Mouse (Mus musculus): Measurements from ENCODE around the gene Wdr37.

Gene Wdr37

DNA sequence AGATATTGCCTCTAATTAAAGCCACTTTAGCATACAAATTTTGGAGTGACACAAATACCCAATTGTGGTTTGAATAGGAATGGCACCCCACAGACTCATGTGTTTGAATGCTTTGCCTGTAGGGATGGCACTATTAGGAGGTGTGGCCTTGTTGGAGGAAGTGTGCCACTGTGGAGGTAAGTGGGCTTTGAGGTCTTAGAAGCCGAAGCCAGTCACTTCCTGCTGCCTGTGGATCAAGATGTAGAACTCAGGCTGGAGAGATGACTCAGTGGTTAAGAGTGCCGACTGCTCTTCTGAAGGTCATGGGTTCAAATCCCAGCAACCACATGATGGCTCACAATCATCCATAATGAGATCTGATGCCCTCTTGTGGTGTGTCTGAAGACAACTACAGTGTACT, 30.8 kb downstream of the Wdr37 start:
- DNase-seq (ENCODE audit: extremely low read depth, low read depth, low spot score), result no peak

DNA sequence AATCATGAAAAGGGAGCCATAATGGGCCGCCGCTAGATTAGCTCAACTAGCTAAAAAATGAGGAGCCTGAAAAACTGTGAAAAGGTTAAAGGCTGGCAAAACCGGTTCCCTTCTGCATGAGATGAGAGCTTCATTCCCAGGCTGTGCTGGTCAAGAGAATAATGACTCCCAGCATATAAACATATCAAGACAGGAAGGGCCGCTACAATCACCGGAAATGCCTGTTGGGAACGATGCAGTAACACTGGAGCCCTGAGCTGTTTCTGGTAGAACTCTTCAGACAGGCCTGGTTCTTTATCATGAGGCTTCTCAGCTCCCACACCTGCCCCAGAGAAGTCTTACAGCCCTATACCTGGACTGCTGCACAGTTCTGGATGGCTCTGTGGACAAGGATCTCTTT, 31.8 kb downstream of the Wdr37 start:
- DNase-seq (ENCODE audit: extremely low read depth, low read depth, low spot score), result no peak

DNA sequence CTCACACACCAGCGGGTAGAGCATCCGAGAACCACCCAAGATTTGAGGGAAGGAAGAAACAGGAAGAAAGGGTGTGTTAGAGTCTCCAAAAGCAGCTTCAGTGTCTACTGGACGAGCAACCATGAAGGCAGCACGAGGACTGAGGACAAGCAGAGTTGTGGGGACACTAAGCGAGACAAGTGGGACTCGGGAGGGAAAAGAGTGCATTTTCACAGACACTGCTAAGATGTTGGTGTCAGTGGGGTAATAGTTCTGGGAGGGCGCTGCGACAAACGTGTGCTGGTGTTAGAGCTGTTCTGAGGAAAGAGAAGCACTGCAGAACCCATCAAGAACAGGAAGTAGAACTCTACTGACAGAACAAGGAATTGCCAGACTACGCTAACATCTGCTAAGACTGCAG, 32.6 kb downstream of the Wdr37 start:
- DNase-seq (ENCODE audit: extremely low read depth, low read depth, low spot score), result no peak

DNA sequence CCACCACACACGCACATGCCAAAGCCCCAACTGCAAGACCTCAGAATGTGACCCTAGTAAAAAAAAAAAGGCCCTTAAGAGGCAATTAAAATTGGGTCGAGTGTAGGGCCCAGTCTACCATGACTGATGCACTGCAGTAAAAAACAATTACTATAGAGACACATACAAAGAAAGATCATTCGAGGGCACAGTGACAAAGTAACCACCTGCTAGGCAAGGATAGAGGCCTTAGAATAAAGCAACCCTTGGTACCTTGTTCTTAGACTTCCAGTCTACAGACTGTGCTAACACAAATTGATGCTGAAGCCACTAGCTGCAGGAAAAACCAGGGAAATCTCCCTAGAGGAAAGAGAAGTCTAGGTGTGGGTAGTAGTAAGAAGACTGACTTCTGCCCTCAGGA, 33.3 kb downstream of the Wdr37 start:
- no peak for DNase-seq (ENCODE audit: extremely low read depth, low read depth, low spot score)

DNA sequence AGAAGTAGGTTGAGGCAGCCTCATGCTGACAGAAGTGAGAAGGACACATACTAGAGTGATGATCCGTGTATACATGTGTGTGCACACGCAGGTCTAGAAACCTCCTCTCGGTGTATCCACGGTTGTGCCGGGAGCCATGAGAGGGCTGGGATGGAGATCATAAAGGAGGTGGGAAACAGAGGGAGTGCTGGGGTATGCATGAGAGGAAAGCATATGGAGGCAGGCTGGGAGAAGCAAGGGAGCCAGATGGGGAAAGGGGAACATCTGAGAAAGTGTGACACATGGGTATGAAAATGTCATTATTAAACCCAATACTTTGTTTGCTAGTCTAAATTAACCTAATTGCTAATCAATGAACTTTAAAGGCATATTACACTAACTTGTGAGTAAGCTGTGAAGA, 37.1 kb downstream of the Wdr37 start:
- no peak for DNase-seq (ENCODE audit: extremely low read depth, low read depth, low spot score)

GRCm38 (mm10) chr13:8831546-8832251, 40.0 kb downstream of the Wdr37 start:
- no peak for DNase-seq (ENCODE audit: extremely low read depth, low read depth, low spot score)

GRCm38 (mm10) chr13:8830696-8831095, 41.0 kb downstream of the Wdr37 start:
- no peak for DNase-seq (ENCODE audit: extremely low read depth, low read depth, low spot score)

GRCm38 (mm10) chr13:8829784-8830183, 41.9 kb downstream of the Wdr37 start:
- no peak for DNase-seq (ENCODE audit: extremely low read depth, low read depth, low spot score)

- DNase-seq (ENCODE audit: extremely low read depth, low read depth, low spot score), result no peak
These were observed 42.8 kb downstream of the Wdr37 start for GRCm38 (mm10) chr13:8828946-8829345.

DNA sequence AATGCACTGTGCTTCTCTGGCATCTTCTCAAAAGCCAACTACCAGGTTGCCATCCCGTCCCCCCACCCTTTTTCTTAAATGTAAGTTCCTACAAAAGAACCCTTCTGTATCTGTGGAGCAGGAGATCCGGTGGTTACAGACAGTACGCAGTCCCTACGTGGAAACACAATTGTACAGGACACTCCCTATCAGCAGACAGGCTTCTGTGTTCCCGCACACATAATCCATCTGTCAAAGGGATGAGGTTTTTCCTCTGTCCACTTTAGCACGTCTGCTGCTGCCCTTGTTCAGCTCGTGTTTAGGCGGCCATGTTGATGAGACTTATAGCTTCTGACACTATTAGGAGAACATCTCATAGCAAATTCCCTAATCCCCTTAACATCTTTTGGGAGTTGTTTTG, 48.2 kb downstream of the Wdr37 start:
- no peak for DNase-seq (ENCODE audit: extremely low read depth, low read depth, low spot score)

- DNase-seq (ENCODE audit: extremely low read depth, low read depth, low spot score), result no peak
These were observed 48.6 kb downstream of the Wdr37 start for GRCm38 (mm10) chr13:8823120-8823519.

DNA sequence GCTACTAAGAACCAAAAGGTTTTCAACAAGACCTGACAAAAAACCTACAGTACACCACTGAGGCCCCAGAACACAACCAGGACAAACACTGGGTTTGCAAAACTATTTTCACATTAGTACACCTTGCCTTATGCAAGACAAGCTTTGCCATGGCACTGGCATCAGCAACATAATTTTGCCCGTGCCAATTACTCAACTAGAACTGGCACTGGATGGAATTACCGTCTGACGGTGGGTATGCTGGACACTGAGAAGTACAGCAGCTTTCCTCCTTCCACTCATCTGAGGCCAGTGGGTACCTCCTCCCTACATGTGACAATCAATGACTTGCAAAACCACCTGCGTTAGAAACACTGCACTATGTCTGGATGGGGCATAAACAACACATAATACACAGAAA, 49.5 kb downstream of the Wdr37 start:
- peak; percentile 28 for DNase-seq (ENCODE audit: extremely low read depth, low read depth, low spot score)

- no peak for DNase-seq (ENCODE audit: extremely low read depth, low read depth, low spot score)
These were observed 65.8 kb downstream of the Wdr37 start for GRCm38 (mm10) chr13:8805931-8806330.

DNA sequence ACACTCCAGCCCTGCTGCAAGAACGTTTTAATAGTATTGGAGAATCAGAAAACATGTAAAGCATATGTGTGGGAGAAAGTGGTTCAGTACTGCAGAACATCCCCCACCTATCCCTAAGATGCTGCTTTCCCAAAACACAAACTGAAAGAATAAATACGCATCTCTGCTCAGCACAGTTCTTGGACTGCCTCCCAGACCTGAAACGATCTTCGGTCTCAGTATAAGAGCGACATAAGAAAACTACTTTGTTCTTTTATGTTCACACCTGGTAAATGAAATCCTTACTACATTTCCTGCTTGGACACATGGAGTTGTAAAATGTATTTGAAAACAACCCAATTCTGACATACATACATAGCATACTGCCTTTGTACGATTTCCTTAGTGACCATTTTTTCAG, 71.1 kb downstream of the Wdr37 start:
- DNase-seq (ENCODE audit: extremely low read depth, low read depth, low spot score), result no peak

- DNase-seq (ENCODE audit: extremely low read depth, low read depth, low spot score), result no peak
These were observed 78.5 kb downstream of the Wdr37 start for GRCm38 (mm10) chr13:8793217-8793616.

GRCm38 (mm10) chr13:8785185-8785584, 86.5 kb downstream of the Wdr37 start:
- DNase-seq (ENCODE audit: extremely low read depth, low read depth, low spot score), result no peak

GRCm38 (mm10) chr13:8784308-8785061, 87.2 kb downstream of the Wdr37 start:
- DNase-seq (ENCODE audit: extremely low read depth, low read depth, low spot score), result no peak

DNA sequence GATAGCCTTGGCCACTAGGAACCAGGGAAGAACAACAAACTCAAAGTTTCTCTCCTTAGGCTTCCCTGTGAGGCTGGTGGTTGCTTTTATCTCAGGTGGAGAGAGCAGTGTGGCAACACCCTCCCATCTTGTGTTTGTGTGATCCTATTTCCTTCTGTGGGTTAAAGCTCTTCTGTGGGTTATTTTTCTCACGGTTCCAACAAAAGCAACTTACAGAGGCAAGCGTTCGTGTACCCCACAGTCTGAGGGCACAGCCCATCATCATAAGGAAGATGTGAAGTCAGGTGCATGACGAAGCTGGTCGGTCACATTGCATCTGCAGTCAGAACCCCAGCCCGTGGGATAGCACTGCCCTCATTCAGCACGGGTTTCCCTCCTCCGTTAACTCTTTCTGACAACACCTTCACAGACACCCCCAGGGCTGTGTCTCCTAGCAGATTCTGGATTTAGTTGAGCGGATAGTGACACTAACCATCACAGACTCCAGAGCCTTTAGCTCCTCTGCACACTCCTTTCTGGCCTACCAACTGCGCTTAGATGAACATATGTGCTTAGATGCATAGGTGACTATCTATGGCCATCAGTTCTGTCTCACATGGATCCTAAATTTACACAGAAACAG, 87.9 kb downstream of the Wdr37 start:
- no peak for DNase-seq (ENCODE audit: extremely low read depth, low read depth, low spot score)

DNA sequence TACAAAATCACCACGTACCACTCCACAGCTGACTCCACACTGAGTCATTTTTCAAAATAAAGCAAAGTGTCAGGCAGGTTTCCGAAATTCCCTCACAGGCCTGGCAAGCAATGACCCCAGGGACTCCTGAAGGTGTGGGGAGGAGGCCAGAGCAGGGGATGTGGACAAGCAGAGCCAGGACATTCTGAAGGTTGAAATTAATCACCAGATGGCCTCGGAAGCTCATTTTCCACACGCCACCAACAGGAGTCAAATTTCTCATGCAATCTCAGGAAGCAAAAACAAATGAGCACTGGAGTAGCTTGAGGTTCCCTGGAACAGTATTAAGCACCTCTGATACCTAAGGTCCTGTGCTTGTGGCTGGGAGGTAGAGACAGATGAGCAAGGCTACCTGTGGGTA, 89.1 kb downstream of the Wdr37 start:
- no peak for DNase-seq (ENCODE audit: extremely low read depth, low read depth, low spot score)

GRCm38 (mm10) chr13:8780441-8780840, 91.3 kb downstream of the Wdr37 start:
- DNase-seq (ENCODE audit: extremely low read depth, low read depth, low spot score), result peak; percentile 1

- no peak for DNase-seq (ENCODE audit: extremely low read depth, low read depth, low spot score)
These were observed 101.1 kb downstream of the Wdr37 start for GRCm38 (mm10) chr13:8770616-8771015.

- DNase-seq (ENCODE audit: extremely low read depth, low read depth, low spot score), result no peak
These were observed 102.0 kb downstream of the Wdr37 start for GRCm38 (mm10) chr13:8769654-8770227.
